ENCODE assay signal across 8 mouse cellular contexts in the genomic region with DNA sequence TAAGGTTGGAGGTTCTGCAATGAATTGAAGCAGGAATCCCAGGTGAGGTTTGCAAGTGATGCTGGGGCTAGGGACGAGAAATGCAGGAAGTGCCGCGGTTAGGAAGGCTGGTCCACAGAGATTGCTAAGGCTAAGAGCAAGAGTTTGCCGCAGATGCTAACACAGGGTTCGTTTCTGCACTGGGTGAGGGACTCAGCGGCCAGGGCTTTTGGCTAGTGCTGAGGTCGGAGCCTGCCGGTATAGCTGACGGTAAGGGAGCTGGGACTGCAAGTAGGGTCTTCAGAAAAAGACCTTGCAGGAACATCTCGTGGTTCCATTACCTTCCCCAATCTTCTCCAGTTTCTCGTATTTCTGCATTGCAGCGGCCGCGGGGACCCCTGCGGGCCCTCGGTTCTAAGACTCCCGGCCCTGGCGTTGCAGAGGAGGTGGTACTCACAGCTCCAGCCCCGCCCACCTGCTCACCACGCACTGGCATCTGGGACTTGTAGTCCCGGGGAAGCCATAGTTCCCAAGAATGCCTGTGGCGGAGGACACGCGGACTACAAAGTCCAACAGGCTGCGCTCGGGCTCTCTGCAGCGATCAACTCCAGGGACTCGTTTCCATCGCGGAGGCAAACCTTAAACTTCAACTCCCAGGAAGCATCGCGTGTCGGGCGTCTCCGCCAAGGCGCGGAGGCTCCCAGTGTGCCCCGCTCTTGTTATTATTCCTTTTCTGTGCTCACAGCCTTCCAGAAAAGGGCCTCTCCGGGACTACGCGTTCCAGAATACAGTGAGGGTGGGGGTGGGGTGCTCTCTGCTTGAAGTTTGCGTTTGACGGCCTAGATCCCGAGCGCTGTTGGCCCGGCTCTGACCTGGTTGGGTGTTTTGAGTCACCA. TPM values are rescaled to one million over a fixed set of nuclear protein-coding genes. Genes with fewer than 3 reads are reported as not detected.
DNase-seq lines count a peak whose midpoint lies in the region; ATAC-seq and TF ChIP-seq lines count a peak whose summit lies in the region.

Cdk5 (minus strand) TSS at position 402 of the 875 bp plus-strand sequence.
Slc4a2 (plus strand) TSS at position 709 of the 875 bp plus-strand sequence.

- H3K4me2 ChIP-seq in forebrain, embryonic 16.5 days (ENCODE audit: low read length) = peak within 1 kb of the TSS; percentile 96
- peak within 1 kb of the TSS; percentile 84 for H3K4me2 ChIP-seq in lung, embryonic 14.5 days

- H3K4me1 ChIP-seq in G1E (ENCODE audit: insufficient read depth, low read depth, low read length) = peaks cover 53% of the 10 kb centered on the region
- peaks cover 45% of the 10 kb centered on the region for H3K4me1 ChIP-seq in forebrain, embryonic 16.5 days (replicated peaks; ENCODE audit: control insufficient read depth, insufficient read depth, low read length)
- peaks cover 22% of the 10 kb centered on the region for H3K4me1 ChIP-seq in lung, embryonic 14.5 days (ENCODE audit: insufficient read depth)
- peaks cover 40% of the 10 kb centered on the region for H3K4me1 ChIP-seq in olfactory bulb, adult 2 months (ENCODE audit: control insufficient read depth, insufficient read depth, low read length)
- H3K4me1 ChIP-seq in thymus, adult 2 months (replicated peaks; ENCODE audit: control insufficient read depth, insufficient read depth, low read length) = peaks cover 28% of the 10 kb centered on the region

- peak; percentile 86 for DNase-seq in G1E (ENCODE audit: low spot score)
- peak; percentile 98 to 100 for DNase-seq in cerebellum, adult 18-20 months
- DNase-seq in heart, postnatal 36 days = peak; percentile 94 to 96
- DNase-seq in layer of hippocampus, adult 2 months (ENCODE audit: low spot score in 2 of 2) = peak; percentile 99 to 100
- DNase-seq in lung, embryonic 14.5 days = peak; percentile 100
- peak; percentile 98 for DNase-seq in thymus, adult 2 months

- H3K4me3 ChIP-seq in G1E (ENCODE audit: low read depth, low read length) = peak within 1 kb of the TSS; percentile 74
- H3K4me3 ChIP-seq in forebrain, embryonic 16.5 days (replicated peaks; ENCODE audit: low read length) = peak within 1 kb of the TSS; percentile 69
- H3K4me3 ChIP-seq in layer of hippocampus, adult 2 months = peak within 1 kb of the TSS; percentile 95
- H3K4me3 ChIP-seq in lung, embryonic 14.5 days (ENCODE audit: low read depth, low read length) = peak within 1 kb of the TSS; percentile 67
- peak within 1 kb of the TSS; percentile 79 for H3K4me3 ChIP-seq in olfactory bulb, adult 2 months (ENCODE audit: insufficient read depth, low read depth, low read length)
- H3K4me3 ChIP-seq in thymus, adult 2 months (ENCODE audit: control insufficient read depth, insufficient read depth, low read length) = peak within 1 kb of the TSS; percentile 72

- no peaks in the 10 kb centered on the region for H3K27me3 ChIP-seq in G1E (ENCODE audit: insufficient read depth, low read length)
- H3K27me3 ChIP-seq in forebrain, embryonic 16.5 days (replicated peaks; ENCODE audit: control insufficient read depth, insufficient read depth, low read length) = no peaks in the 10 kb centered on the region
- no peaks in the 10 kb centered on the region for H3K27me3 ChIP-seq in lung, embryonic 14.5 days (ENCODE audit: insufficient read depth, low read length)
- no peaks in the 10 kb centered on the region for H3K27me3 ChIP-seq in thymus, adult 2 months (ENCODE audit: control insufficient read depth, insufficient read depth, low read length)

- peak; percentile 81 for TF ChIP-seq POLR2A in olfactory bulb, adult 2 months (IDR thresholded peaks at IDR 0.05; ENCODE audit: insufficient read depth, low read depth, low read length)
- peak; percentile 71 for TF ChIP-seq POLR2A in thymus, adult 2 months (IDR thresholded peaks at IDR 0.05; ENCODE audit: control insufficient read depth, extremely low read depth, insufficient read depth, low read length, poor library complexity)

- intact Hi-C loops in heart, postnatal 36 days (cut with DNase I) = loop anchor here (2.0 kb wide), 2 partner anchors 27 to 29 kb away; partner anchors contain the start of gene Agap3

- peak; percentile 92 for ATAC-seq in G1E (ENCODE audit: extremely low read depth, insufficient number of reproducible peaks, low FRiP score, poor library complexity, severe bottlenecking)
- peak; percentile 97 for ATAC-seq in forebrain, embryonic 16.5 days
- peak; percentile 92 for ATAC-seq in lung, embryonic 14.5 days (ENCODE audit: insufficient read depth)

- under 1% methylated on average over 46 of the region's 46 CpGs for WGBS in forebrain, embryonic 16.5 days
- under 1% methylated on average over 46 of the region's 46 CpGs for WGBS in lung, embryonic 14.5 days
- under 1% methylated on average over 46 of the region's 46 CpGs for WGBS in olfactory bulb, adult 2 months
- under 1% methylated on average over 46 of the region's 46 CpGs for WGBS in thymus, adult 2 months

- no peak for TF ChIP-seq CTCF in G1E (IDR thresholded peaks at IDR 0.05; ENCODE audit: low read depth, low read length)
- TF ChIP-seq CTCF in layer of hippocampus, adult 2 months (conservative IDR thresholded peaks at IDR 0.05) = peak; percentile 36
- TF ChIP-seq CTCF in lung, embryonic 14.5 days (IDR thresholded peaks at IDR 0.05; ENCODE audit: low read depth) = no peak
- no peak for TF ChIP-seq CTCF in olfactory bulb, adult 2 months (IDR thresholded peaks at IDR 0.05; ENCODE audit: insufficient read depth, low read depth, low read length)
- TF ChIP-seq CTCF in thymus, adult 2 months (IDR thresholded peaks at IDR 0.05; ENCODE audit: borderline replicate concordance, control insufficient read depth, extremely low read depth, insufficient read depth, low read length, poor library complexity) = peak; percentile 47; the same call in 1 of the 2 replicates

- H3K9ac ChIP-seq in forebrain, embryonic 16.5 days (replicated peaks; ENCODE audit: low read depth, low read length) = peak within 1 kb of the TSS; percentile 80
- H3K9ac ChIP-seq in lung, embryonic 14.5 days = peak within 1 kb of the TSS; percentile 66

- H3K9me3 ChIP-seq in G1E (replicated peaks) = no peaks in the 10 kb centered on the region
- no peaks in the 10 kb centered on the region for H3K9me3 ChIP-seq in forebrain, embryonic 16.5 days (ENCODE audit: control insufficient read depth, low read length)
- no peaks in the 10 kb centered on the region for H3K9me3 ChIP-seq in lung, embryonic 14.5 days (ENCODE audit: low read depth, low read length)

- peaks cover 49% of the 10 kb centered on the region for H3K36me3 ChIP-seq in G1E (replicated peaks)
- H3K36me3 ChIP-seq in forebrain, embryonic 16.5 days (ENCODE audit: control insufficient read depth, insufficient read depth) = peaks cover 7% of the 10 kb centered on the region
- H3K36me3 ChIP-seq in lung, embryonic 14.5 days (ENCODE audit: insufficient read depth) = peaks cover 17% of the 10 kb centered on the region; the same call in 1 of the 2 replicates
- H3K36me3 ChIP-seq in thymus, adult 2 months (ENCODE audit: control insufficient read depth, insufficient read depth, low read length) = no peaks in the 10 kb centered on the region

- peak within 1 kb of the TSS; percentile 94 for H3K27ac ChIP-seq in forebrain, embryonic 16.5 days (ENCODE audit: low read length)
- peak within 1 kb of the TSS; percentile 96 for H3K27ac ChIP-seq in layer of hippocampus, adult 2 months
- H3K27ac ChIP-seq in lung, embryonic 14.5 days (ENCODE audit: low read depth) = peak within 1 kb of the TSS; percentile 93
- H3K27ac ChIP-seq in olfactory bulb, adult 2 months (ENCODE audit: insufficient read depth, low read depth, low read length) = peak within 1 kb of the TSS; percentile 88
- peak within 1 kb of the TSS; percentile 91 for H3K27ac ChIP-seq in thymus, adult 2 months (ENCODE audit: control insufficient read depth, insufficient read depth, low read length)

RNA-seq across cellular contexts. Expression of gene Cdk5, which starts in this region (rescaled TPM):
- total RNA-seq in G1E (2014; fragmentation: Nextera tagmentation) = 14.3 and 19.1 TPM in 2 replicates
- total RNA-seq in G1E (2017) = 26.6 and 28.1 TPM in 2 replicates
- 9.8 and 12.7 TPM in 2 replicates for polyA plus RNA-seq in G1E (2012)
- 106 and 127 TPM in 2 replicates for polyA plus RNA-seq in forebrain, embryonic 16.5 days (2015; fragmentation: Nextera tagmentation; extraction: Ambion mirVana)
- total RNA-seq in heart, postnatal 36 days (2021) = 10 to 100 TPM; 22.5 to 23.0 TPM
- 100 to 1,000 TPM; 118 to 136 TPM for total RNA-seq in layer of hippocampus, adult 2 months (2021)
- 33.6 and 35.5 TPM in 2 replicates for polyA plus RNA-seq in lung, embryonic 14.5 days (2014; fragmentation: Nextera tagmentation; extraction: Ambion mirVana)
- not detected in 2 replicates for polyA plus RNA-seq in olfactory bulb, adult 2 months (2012; ENCODE audit: insufficient read depth, insufficient read length, low replicate concordance, missing spikeins)
- 62.3 and 87.0 TPM in 2 replicates for polyA plus RNA-seq in thymus, adult 2 months (2012; rRNA removed)

RNA-seq across cellular contexts. Expression of gene Slc4a2, which starts in this region (rescaled TPM):
- total RNA-seq in G1E (2014; fragmentation: Nextera tagmentation) = 24.7 and 42.1 TPM in 2 replicates
- total RNA-seq in G1E (2017) = 25.5 and 30.5 TPM in 2 replicates
- 17.4 and 20.0 TPM in 2 replicates for polyA plus RNA-seq in G1E (2012)
- 19.1 and 23.9 TPM in 2 replicates for polyA plus RNA-seq in forebrain, embryonic 16.5 days (2015; fragmentation: Nextera tagmentation; extraction: Ambion mirVana)
- total RNA-seq in heart, postnatal 36 days (2021) = 10 to 100 TPM; 29.2 to 35.1 TPM
- 10 to 100 TPM; 32.5 to 37.6 TPM for total RNA-seq in layer of hippocampus, adult 2 months (2021)
- 29.9 and 35.5 TPM in 2 replicates for polyA plus RNA-seq in lung, embryonic 14.5 days (2014; fragmentation: Nextera tagmentation; extraction: Ambion mirVana)
- polyA plus RNA-seq in olfactory bulb, adult 2 months (2012; ENCODE audit: insufficient read depth, insufficient read length, low replicate concordance, missing spikeins) = not detected in 2 replicates
- 116 and 118 TPM in 2 replicates for polyA plus RNA-seq in thymus, adult 2 months (2012; rRNA removed)

Comparison
In these comparisons a context has a peak if more than half of its experiments do, and no peak if none do; other contexts are left out.
1. Peak in every context shown above with its lines: DNase-seq, ATAC-seq, H3K4me3 ChIP-seq and H3K27ac ChIP-seq.
2. RNA of gene Cdk5 (total RNA-seq): 118 to 136 TPM in layer of hippocampus, adult 2 months; 14.3 to 28.1 TPM in G1E and 22.5 to 23.0 TPM in heart, postnatal 36 days; every median in the first group is over 4 times any median in the second.
3. CTCF ChIP-seq: peak in layer of hippocampus, adult 2 months (single experiment) and thymus, adult 2 months (single experiment); none in G1E (single experiment), lung, embryonic 14.5 days (single experiment) and olfactory bulb, adult 2 months (single experiment).